Mouse (Mus musculus) small intestine, adult 2 months (tissue): ENCODE data around the gene Megf11.
"Not testable (repeated sequence)": the region's sequence is repeated elsewhere in the genome, so short reads cannot be mapped to it uniquely, and the experiment has no call there.

Experiments used
- CTCF ChIP-seq: fragments of 200-500 bp; IDR thresholded peaks from 2 replicates; pipeline ENCODE4 v1.5.1; 2012; ENCODE audit warnings: low read depth, mild to moderate bottlenecking, control low read depth, inconsistent platforms, low read length, moderate library complexity, mixed read lengths; ENCODE audit not compliant: insufficient replicate concordance, insufficient read length; ENCODE audit errors: extremely low read depth
- POLR2A ChIP-seq: fragments of 200-500 bp; IDR thresholded peaks from 2 replicates; pipeline ENCODE4 v1.6.1; 2012; ENCODE audit warnings: low read depth, mild to moderate bottlenecking, control low read depth, inconsistent platforms, low read length, moderate library complexity

GRCm38 (mm10) chr9:64710291-64710690 is 324.9 kb downstream of the Megf11 start:
- TF ChIP-seq POLR2A, CTCF: not testable (repeated sequence)
